Mouse (Mus musculus) brain, embryonic 14.5 days (tissue): ENCODE measurements around the gene Ppp3ca.

ENCODE experiments used
- CTCF ChIP-seq: fragments of 200-500 bp; IDR thresholded peaks from 2 replicates; pipeline ENCODE4 v1.5.1; 2012; ENCODE audit warnings: inconsistent platforms, mild to moderate bottlenecking, moderate library complexity, borderline replicate concordance; ENCODE audit not compliant: insufficient read depth, insufficient read length; ENCODE audit errors: extremely low read depth
- POLR2A ChIP-seq: fragments of 200-500 bp; IDR thresholded peaks from 2 replicates; pipeline ENCODE4 v1.6.1; 2012; ENCODE audit warnings: mild to moderate bottlenecking, inconsistent platforms, borderline replicate concordance; ENCODE audit not compliant: poor library complexity, insufficient read depth, insufficient read length, severe bottlenecking; ENCODE audit errors: extremely low read depth

GRCm38 (mm10) chr3:136761979-136762341, 92.0 kb downstream of the Ppp3ca start:
- TF ChIP-seq CTCF: no peak
- TF ChIP-seq POLR2A: no peak
